Mouse (Mus musculus) E14TG2a.4 (cell line): ENCODE measurements at regions not wholly inside any gene's neighbourhood (a gene's known extent, or its start where the extent isn't known, plus 50 kb on each side); places are given as distances from the start of the nearest gene placed in this dataset.

Source experiments
- CTCF ChIP-seq: conservative IDR thresholded peaks from 2 replicates; pipeline ENCODE4 v1.5.1; 2014; ENCODE audit warnings: low read length
- NANOG ChIP-seq: IDR thresholded peaks from 2 replicates; pipeline ENCODE4 v1.6.1; 2014; ENCODE audit warnings: borderline replicate concordance, low read length, mixed read lengths

DNA sequence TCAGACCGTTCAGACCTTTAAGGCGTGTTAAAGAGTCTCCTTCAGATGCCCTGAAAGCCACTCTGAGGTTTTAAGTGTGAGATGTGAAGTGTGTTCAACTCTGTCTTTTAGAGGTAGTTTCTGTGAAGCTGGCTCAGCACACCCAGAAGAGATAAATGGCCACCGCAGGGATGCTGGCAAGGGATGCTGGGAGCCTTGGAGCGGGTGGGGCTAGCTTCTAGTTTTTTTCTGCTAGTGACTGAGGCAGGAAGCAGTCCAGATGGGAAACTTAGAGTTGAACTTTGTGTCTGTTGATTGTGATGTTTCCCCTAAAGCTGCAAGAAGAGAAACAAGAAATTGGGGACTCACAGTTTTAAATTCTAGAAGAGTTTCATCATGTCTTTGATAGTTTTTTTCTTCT, 143.5 kb downstream of the Cdca7 start:
- no peak for TF ChIP-seq CTCF
- TF ChIP-seq NANOG = no peak
